Mouse (Mus musculus) stomach, embryonic 15.5 days (tissue): ENCODE results near the gene Idua. TPM values are rescaled to one million over a fixed set of nuclear protein-coding genes. Genes with fewer than 3 reads are reported as not detected.
A peak's percentile ranks its signal among the peaks of the same experiment; 100 is the strongest.

Experiments
- ATAC-seq: fragments of 200-750 bp; cut with Nextera tagmentation; 2 replicates; pipeline ENCODE4 v1.8.0; 2017; ENCODE audit warnings: low read depth, moderate number of reproducible peaks, moderate TSS enrichment; ENCODE audit not compliant: insufficient read depth, low FRiP score
- H3K27ac ChIP-seq: fragments of 300-500 bp; sonication (generic); 2 replicates; pipeline ENCODE4 v1.5.1; 2015; ENCODE audit warnings: mild to moderate bottlenecking, inconsistent platforms
- H3K27me3 ChIP-seq: fragments of 300-500 bp; sonication (generic); replicated peaks from 2 replicates; pipeline ENCODE4 v1.6.1; 2015; ENCODE audit warnings: inconsistent platforms
- H3K36me3 ChIP-seq: fragments of 300-500 bp; sonication (generic); 2 replicates; pipeline ENCODE4 v1.6.1; 2015; ENCODE audit warnings: inconsistent platforms
- H3K4me1 ChIP-seq: fragments of 300-500 bp; sonication (generic); 2 replicates; pipeline ENCODE4 v1.6.1; 2015; ENCODE audit warnings: inconsistent platforms
- H3K4me2 ChIP-seq: fragments of 300-500 bp; sonication (generic); 2 replicates; pipeline ENCODE4 v1.6.1; 2015; ENCODE audit warnings: mild to moderate bottlenecking, inconsistent platforms
- H3K4me3 ChIP-seq: fragments of 300-500 bp; sonication (generic); replicated peaks from 2 replicates; pipeline ENCODE4 v1.5.1; 2015; ENCODE audit warnings: inconsistent platforms
- H3K9ac ChIP-seq: fragments of 300-500 bp; sonication (generic); 2 replicates; pipeline ENCODE4 v1.6.1; 2015; ENCODE audit warnings: inconsistent platforms
- H3K9me3 ChIP-seq: fragments of 300-500 bp; sonication (generic); 2 replicates; pipeline ENCODE4 v1.6.1; 2016; ENCODE audit warnings: inconsistent platforms
- WGBS: fragments of 180-500 bp; shearing (Covaris S2); methylation state at CpG from one replicate; pipeline ENCODE4 v1.1.7; 2015; 5-methylcytosine and 5-hydroxymethylcytosine counted together
- polyA plus RNA-seq: library from polyadenylated mRNA; unstranded; fragments of >200 nt; fragmentation: Nextera tagmentation; extraction: Ambion mirVana; gene quantifications from 2 replicates; pipeline ENCODE4 v1.2.1, GENCODE M21; 2015

Idua gene
- polyA plus RNA-seq, 1 experiment from 2014 or later = 13.4 TPM

DNA sequence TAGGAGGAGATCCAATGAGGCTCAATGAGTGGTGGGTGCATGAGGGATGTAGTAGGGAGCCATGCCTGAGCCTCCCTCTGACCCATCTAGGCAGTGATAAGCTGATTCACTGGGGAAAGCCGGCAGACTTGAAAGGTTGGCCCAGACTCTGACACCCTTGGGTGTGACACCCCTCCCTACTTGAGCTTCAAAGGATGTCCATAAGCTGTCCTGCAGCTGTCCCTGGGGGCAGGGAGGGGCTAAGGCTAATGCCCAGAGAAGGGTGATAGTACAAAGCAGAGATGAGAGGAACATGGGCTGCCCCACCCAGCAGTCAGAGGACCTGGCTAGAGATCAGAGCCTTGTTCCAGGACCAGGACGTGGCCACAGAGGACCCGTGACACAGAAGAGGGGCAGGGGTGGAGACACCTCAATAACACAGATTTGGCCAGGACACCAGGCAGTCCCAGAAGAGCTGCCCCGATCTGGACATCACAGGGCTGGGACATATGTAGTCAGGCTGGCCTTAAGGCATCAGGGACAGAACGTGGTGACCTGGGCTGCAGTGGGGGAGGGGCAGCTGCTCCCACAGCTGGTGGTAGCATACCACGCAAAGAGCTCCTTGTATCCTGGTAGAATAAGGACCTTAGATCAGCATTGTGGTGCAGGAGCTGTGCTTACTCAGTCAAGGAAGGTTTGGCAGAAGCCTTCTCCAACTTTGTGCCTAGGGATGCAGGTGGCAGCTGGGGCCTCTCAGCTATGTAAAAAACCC is 49.0 kb downstream of the Idua start:
- Histone ChIP-seq H3K27me3 (no peaks in the 10 kb centered on the region), H3K4me2 (no peak overlapping the region), H3K4me3 (no peak overlapping the region), H3K36me3 (peaks cover 25% of the 10 kb centered on the region; the same call in 1 of the 2 replicates), H3K9ac (no peak overlapping the region), H3K4me1 (peaks cover 2% of the 10 kb centered on the region; the same call in 1 of the 2 replicates), H3K9me3 (no peaks in the 10 kb centered on the region), H3K27ac (no peak overlapping the region)
- no peak for ATAC-seq
- WGBS = 45% methylated on average over 6 of the region's 6 CpGs

- H3K4me3 ChIP-seq = no peak overlapping the region
- no peak overlapping the region for H3K27ac ChIP-seq
- no peak overlapping the region for H3K4me2 ChIP-seq
- H3K9me3 ChIP-seq = no peaks in the 10 kb centered on the region
- H3K4me1 ChIP-seq = no peaks in the 10 kb centered on the region
- ATAC-seq = no peak
- H3K27me3 ChIP-seq = no peaks in the 10 kb centered on the region
- H3K36me3 ChIP-seq = peaks cover 4% of the 10 kb centered on the region; the same call in 1 of the 2 replicates
- no peak overlapping the region for H3K9ac ChIP-seq
- WGBS = 78% methylated on average over 6 of the region's 6 CpGs
These were observed 51.8 kb downstream of the Idua start for GRCm38 (mm10) chr5:108711968-108712367.

GRCm38 (mm10) chr5:108713096-108713495 is 53.0 kb downstream of the Idua start:
- Histone ChIP-seq H3K36me3 (no peaks in the 10 kb centered on the region), H3K27ac (no peak overlapping the region), H3K4me2 (no peak overlapping the region), H3K27me3 (no peaks in the 10 kb centered on the region), H3K9ac (no peak overlapping the region), H3K4me1 (no peaks in the 10 kb centered on the region), H3K9me3 (no peaks in the 10 kb centered on the region), H3K4me3 (no peak overlapping the region)
- no peak for ATAC-seq
- WGBS = 88% methylated on average over 2 of the region's 2 CpGs

DNA sequence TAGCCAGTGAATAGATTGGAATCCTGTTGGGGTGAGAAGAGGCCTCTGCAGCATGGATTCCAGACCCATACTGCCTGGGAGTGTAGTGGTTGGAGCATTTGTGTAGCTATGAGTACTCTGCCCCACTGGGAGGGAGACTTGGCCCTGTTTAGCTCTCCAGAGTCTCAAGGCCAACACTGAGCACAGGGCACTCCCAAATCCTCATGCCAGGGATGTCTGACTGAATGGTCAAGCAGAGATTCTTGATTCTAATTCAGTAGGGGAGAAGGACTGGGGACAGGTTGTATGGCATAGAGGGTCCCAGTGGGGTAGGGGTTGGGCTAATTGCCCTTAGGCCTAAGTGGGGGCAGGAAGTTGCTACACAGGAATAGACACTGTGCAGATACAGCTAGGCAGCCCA is 53.6 kb downstream of the Idua start:
- H3K36me3 ChIP-seq = no peaks in the 10 kb centered on the region
- no peaks in the 10 kb centered on the region for H3K9me3 ChIP-seq
- no peak overlapping the region for H3K9ac ChIP-seq
- no peak overlapping the region for H3K27ac ChIP-seq
- no peak for ATAC-seq
- H3K4me3 ChIP-seq = no peak overlapping the region
- no peak overlapping the region for H3K4me2 ChIP-seq
- H3K4me1 ChIP-seq = no peaks in the 10 kb centered on the region
- H3K27me3 ChIP-seq = no peaks in the 10 kb centered on the region

- 0 out of 2 replicates have a peak, but pooled peaks have one; percentile 52 for ATAC-seq
- no peak overlapping the region for H3K9ac ChIP-seq
- no peaks in the 10 kb centered on the region for H3K36me3 ChIP-seq
- H3K4me3 ChIP-seq = no peak overlapping the region
- H3K4me2 ChIP-seq = no peak overlapping the region
- H3K9me3 ChIP-seq = no peaks in the 10 kb centered on the region
- H3K27ac ChIP-seq = no peak overlapping the region
- H3K27me3 ChIP-seq = no peaks in the 10 kb centered on the region
- 59% methylated on average over 6 of the region's 6 CpGs for WGBS
- no peaks in the 10 kb centered on the region for H3K4me1 ChIP-seq
These were observed 54.0 kb downstream of the Idua start for GRCm38 (mm10) chr5:108714149-108714548.

DNA sequence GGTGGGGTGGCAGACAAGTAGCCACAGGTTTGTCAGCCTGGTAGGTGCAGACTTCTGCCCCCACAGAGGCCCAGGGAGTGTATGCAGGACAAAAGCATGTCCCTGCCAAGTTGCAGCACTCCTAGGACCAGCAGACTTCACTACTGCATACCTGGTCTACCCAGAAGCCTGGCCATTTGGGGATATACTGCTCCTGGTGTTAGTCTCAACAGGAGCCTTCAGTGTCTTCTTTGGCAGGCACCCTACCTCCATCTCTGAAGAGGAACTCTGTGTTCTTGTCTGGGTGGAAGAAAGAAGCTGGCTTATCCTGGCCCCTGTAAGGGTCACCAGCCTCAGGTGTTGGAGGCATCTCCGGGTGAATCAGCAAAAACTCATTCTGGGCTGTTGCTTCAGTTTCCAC is 55.8 kb downstream of the Idua start:
- no peaks in the 10 kb centered on the region for H3K36me3 ChIP-seq
- WGBS = 91% methylated on average over 1 of the region's 1 CpGs
- ATAC-seq = no peak
- H3K27ac ChIP-seq = no peak overlapping the region
- no peak overlapping the region for H3K9ac ChIP-seq
- H3K9me3 ChIP-seq = no peaks in the 10 kb centered on the region
- H3K27me3 ChIP-seq = no peaks in the 10 kb centered on the region
- H3K4me1 ChIP-seq = no peaks in the 10 kb centered on the region
- H3K4me3 ChIP-seq = no peak overlapping the region
- no peak overlapping the region for H3K4me2 ChIP-seq

DNA sequence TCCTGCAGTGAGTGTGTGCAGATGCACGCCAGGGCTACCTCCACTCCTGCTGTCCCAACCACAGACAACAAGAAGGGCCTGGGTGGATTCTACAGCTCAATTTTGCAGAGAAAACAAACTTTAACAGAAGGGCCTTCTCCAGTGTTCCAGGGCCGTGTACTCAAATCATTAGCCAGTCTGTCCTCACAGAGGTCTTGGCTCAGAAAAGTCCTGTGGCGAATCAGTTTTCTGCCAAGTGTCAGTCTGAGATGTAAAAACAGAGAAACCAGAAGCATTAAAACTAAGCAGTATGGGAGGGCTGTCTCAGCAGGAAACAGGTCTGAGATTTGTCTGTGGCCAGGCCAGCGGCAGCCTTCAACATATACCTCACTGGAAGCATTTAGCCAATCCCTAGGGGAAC is 57.9 kb downstream of the Idua start:
- ATAC-seq = no peak
- H3K4me3 ChIP-seq = no peak overlapping the region
- H3K4me2 ChIP-seq = no peak overlapping the region
- H3K27me3 ChIP-seq = no peaks in the 10 kb centered on the region
- H3K9me3 ChIP-seq = no peaks in the 10 kb centered on the region
- 56% methylated on average over 4 of the region's 4 CpGs for WGBS
- no peaks in the 10 kb centered on the region for H3K36me3 ChIP-seq
- no peaks in the 10 kb centered on the region for H3K4me1 ChIP-seq
- H3K9ac ChIP-seq = no peak overlapping the region
- no peak overlapping the region for H3K27ac ChIP-seq

DNA sequence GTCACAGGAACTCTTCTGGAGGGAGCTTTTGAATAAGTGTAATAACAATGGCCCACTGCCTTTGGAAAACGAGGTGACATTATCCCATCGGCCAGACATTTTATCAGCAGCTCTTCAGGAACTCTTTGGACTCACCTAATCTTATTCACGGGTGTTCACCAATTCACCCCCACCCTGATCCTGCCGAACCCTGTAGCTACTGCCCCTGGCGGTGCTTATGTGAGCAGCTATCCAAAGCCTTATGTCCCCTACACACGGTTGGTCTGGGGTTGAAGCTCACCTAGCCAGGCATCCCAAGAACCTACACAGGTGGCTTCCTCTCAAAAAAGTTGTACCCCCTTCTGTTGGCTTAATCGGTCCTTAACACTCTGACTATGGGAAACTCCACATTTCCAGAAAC is 59.6 kb downstream of the Idua start:
- 60% methylated on average over 7 of the region's 7 CpGs for WGBS
- Histone ChIP-seq H3K9ac (no peak overlapping the region), H3K27me3 (no peaks in the 10 kb centered on the region), H3K27ac (no peak overlapping the region), H3K36me3 (no peaks in the 10 kb centered on the region), H3K4me2 (no peak overlapping the region), H3K4me1 (no peaks in the 10 kb centered on the region), H3K9me3 (no peaks in the 10 kb centered on the region), H3K4me3 (no peak overlapping the region)
- ATAC-seq = no peak

DNA sequence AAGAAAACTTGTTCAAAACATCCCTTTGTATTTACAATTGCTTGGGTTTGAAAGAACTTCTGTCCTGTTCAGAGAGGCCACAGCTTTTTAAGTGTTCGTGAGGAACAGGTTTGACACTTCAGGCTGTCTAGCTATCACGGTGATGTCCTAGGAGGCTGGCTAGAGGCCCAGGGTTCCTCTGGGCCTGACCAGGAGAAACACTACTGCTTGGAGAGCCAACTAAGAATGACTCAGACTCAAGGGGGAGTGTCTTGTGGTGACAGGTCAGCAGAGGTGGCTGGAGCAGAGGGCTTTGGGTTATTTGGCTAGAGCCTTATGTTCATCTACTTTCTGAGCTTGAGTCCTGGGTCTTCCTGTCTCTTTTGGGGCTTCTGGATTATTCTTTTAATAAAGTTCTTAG is 63.9 kb downstream of the Idua start:
- 62% methylated on average over 2 of the region's 2 CpGs for WGBS
- H3K27me3 ChIP-seq = no peaks in the 10 kb centered on the region
- no peaks in the 10 kb centered on the region for H3K36me3 ChIP-seq
- no peak overlapping the region for H3K9ac ChIP-seq
- no peak overlapping the region for H3K27ac ChIP-seq
- no peaks in the 10 kb centered on the region for H3K9me3 ChIP-seq
- H3K4me3 ChIP-seq = no peak overlapping the region
- H3K4me1 ChIP-seq = no peaks in the 10 kb centered on the region
- no peak for ATAC-seq
- H3K4me2 ChIP-seq = no peak overlapping the region

GRCm38 (mm10) chr5:108726557-108727248 is 66.6 kb downstream of the Idua start:
- Histone ChIP-seq H3K9me3 (no peaks in the 10 kb centered on the region), H3K36me3 (no peaks in the 10 kb centered on the region), H3K4me1 (no peaks in the 10 kb centered on the region), H3K4me3 (no peak overlapping the region), H3K9ac (no peak overlapping the region), H3K27me3 (no peaks in the 10 kb centered on the region), H3K4me2 (no peak overlapping the region), H3K27ac (no peak overlapping the region)
- 25% methylated on average over 5 of the region's 5 CpGs for WGBS
- ATAC-seq = peak; percentile 80; the same call in 1 of the 2 replicates

GRCm38 (mm10) chr5:108727425-108727824 is 67.3 kb downstream of the Idua start:
- ATAC-seq = no peak
- 78% methylated on average over 1 of the region's 1 CpGs for whole genome bisulfite sequencing
- H3K36me3 ChIP-seq = no peaks in the 10 kb centered on the region
- no peak overlapping the region for H3K4me2 ChIP-seq
- no peak overlapping the region for H3K4me3 ChIP-seq
- no peak overlapping the region for H3K9ac ChIP-seq
- H3K27me3 ChIP-seq = no peaks in the 10 kb centered on the region
- H3K4me1 ChIP-seq = no peaks in the 10 kb centered on the region
- no peak overlapping the region for H3K27ac ChIP-seq
- H3K9me3 ChIP-seq = no peaks in the 10 kb centered on the region
